In the genomic region with DNA sequence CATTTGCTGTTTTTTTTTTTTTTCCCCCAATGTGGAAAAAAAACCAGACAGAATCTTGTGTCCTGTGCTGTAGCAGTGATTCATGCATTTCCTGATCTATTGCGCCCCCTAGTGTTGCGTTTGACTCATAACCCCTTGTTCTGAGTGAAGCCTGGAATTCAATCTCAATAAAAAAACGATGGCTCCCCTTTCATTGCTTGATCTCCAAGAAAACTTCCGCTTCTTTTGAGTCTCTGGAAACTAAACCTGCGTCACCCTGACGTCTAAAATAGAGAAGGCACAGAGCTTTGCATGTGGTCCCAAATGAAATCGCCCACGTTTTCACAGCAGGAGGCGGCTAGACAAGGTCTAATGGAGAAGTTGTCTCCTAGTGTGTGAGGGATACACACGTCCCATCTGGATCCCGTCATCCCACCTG, we compare ENCODE assay signal across 9 mouse cellular contexts. TPM values are rescaled to one million over a fixed set of nuclear protein-coding genes. Genes with fewer than 3 reads are reported as not detected.
DNase-seq lines count a peak whose midpoint lies in the region; ATAC-seq and TF ChIP-seq lines count a peak whose summit lies in the region.
"Had no signal": no experiment of that assay in that cellular context is flagged by ENCODE, and none has a peak within 500 bp of the region (broad histone marks: within the 10 kb centered on the region; RNA-seq: fewer than 3 reads in every experiment).

No protein-coding gene starts in this region.

- H3K9ac ChIP-seq in heart, adult 2 months (ENCODE audit: low read depth, low read length), result no peak overlapping the region
- no peak overlapping the region for H3K9ac ChIP-seq in embryonic facial prominence, embryonic 14.5 days (ENCODE audit: low read depth, low read length)
- no peak overlapping the region for H3K9ac ChIP-seq in stomach, embryonic 14.5 days (replicated peaks; ENCODE audit: low read depth, low read length)

- no peaks in the 10 kb centered on the region for H3K9me3 ChIP-seq in embryonic facial prominence, embryonic 14.5 days (ENCODE audit: control insufficient read depth, low read length)
- H3K9me3 ChIP-seq in stomach, embryonic 14.5 days (ENCODE audit: control insufficient read depth, low read depth, low read length), result no peaks in the 10 kb centered on the region

- no peaks in the 10 kb centered on the region for H3K36me3 ChIP-seq in heart, adult 2 months (ENCODE audit: control insufficient read depth, insufficient read depth, low read length)
- H3K36me3 ChIP-seq in embryonic facial prominence, embryonic 14.5 days (ENCODE audit: control insufficient read depth, insufficient read depth, low read length), result no peaks in the 10 kb centered on the region
- H3K36me3 ChIP-seq in stomach, embryonic 14.5 days (ENCODE audit: control insufficient read depth, insufficient read depth, low read length), result no peaks in the 10 kb centered on the region

- H3K4me3 ChIP-seq in heart, adult 2 months, result no peak overlapping the region
- no peak overlapping the region for H3K4me3 ChIP-seq in embryonic facial prominence, embryonic 14.5 days (ENCODE audit: low read depth, low read length)
- H3K4me3 ChIP-seq in stomach, embryonic 14.5 days (ENCODE audit: low read depth, low read length), result no peak overlapping the region
- H3K4me3 ChIP-seq: megakaryocyte, embryonic 14.5 days had no signal

- peak overlapping the region; percentile 37 for H3K4me2 ChIP-seq in embryonic facial prominence, embryonic 14.5 days (ENCODE audit: low read depth, low read length)
- H3K4me2 ChIP-seq in stomach, embryonic 14.5 days (replicated peaks; ENCODE audit: low read depth, low read length), result peak overlapping the region; percentile 38

- TF ChIP-seq CTCF in heart, adult 2 months (IDR thresholded peaks at IDR 0.05), result peak; percentile 79

- TF ChIP-seq EP300 in heart, adult 2 months (IDR thresholded peaks at IDR 0.05; ENCODE audit: insufficient read depth, low read depth, low read length), result no peak

- no peak overlapping the region for H3K27ac ChIP-seq in heart, adult 2 months
- no peak overlapping the region for H3K27ac ChIP-seq in embryonic facial prominence, embryonic 14.5 days (replicated peaks; ENCODE audit: low read depth, low read length)
- no peak overlapping the region for H3K27ac ChIP-seq in stomach, embryonic 14.5 days (ENCODE audit: low read length)

- intact Hi-C loops in heart, adult 2 months (cut with DNase I), result no loop called here
- intact Hi-C loops in heart, postnatal 25 days (cut with DNase I), result no loop called here
- intact Hi-C loops in left cerebral cortex, postnatal 10 days (cut with DNase I), result loop anchor here (5.0 kb wide), 2 partner anchors 105 to 795 kb away; no protein-coding TSS in a partner anchor

- no peaks in the 10 kb centered on the region for H3K79me2 ChIP-seq in heart, adult 2 months (replicated peaks; ENCODE audit: control insufficient read depth, insufficient read depth, low read length)

- peak; percentile 74 for ATAC-seq in embryonic facial prominence, embryonic 14.5 days (ENCODE audit: low read depth)
- ATAC-seq in megakaryocyte, adult 5-6 weeks (ENCODE audit: poor library complexity, severe bottlenecking), result peak; percentile 84
- ATAC-seq in stomach, embryonic 14.5 days (ENCODE audit: insufficient number of reproducible peaks, insufficient read depth, low FRiP score, low read depth), result no peak

- 15% methylated on average over 11 of the region's 11 CpGs for WGBS in heart, adult 2 months
- 14% methylated on average over 11 of the region's 11 CpGs for WGBS in embryonic facial prominence, embryonic 14.5 days
- WGBS in stomach, embryonic 14.5 days, result 16% methylated on average over 11 of the region's 11 CpGs

- no peaks in the 10 kb centered on the region; the same call in 1 of the 2 replicates for H3K4me1 ChIP-seq in heart, adult 2 months (ENCODE audit: control insufficient read depth, insufficient read depth, low read length)
- H3K4me1 ChIP-seq in embryonic facial prominence, embryonic 14.5 days (ENCODE audit: control insufficient read depth, insufficient read depth, low read length), result 0 out of 2 replicates have a peak, but pooled peaks cover 5% of the 10 kb centered on the region
- peaks cover 4% of the 10 kb centered on the region; the same call in 1 of the 2 replicates for H3K4me1 ChIP-seq in stomach, embryonic 14.5 days (ENCODE audit: control insufficient read depth, insufficient read depth, low read length)

- TF ChIP-seq POLR2A in heart, adult 2 months (IDR thresholded peaks at IDR 0.05; ENCODE audit: insufficient read depth, low read depth, low read length), result no peak

- peak in 1 of 2 experiments; percentile 27 for DNase-seq in heart, adult 2 months
- DNase-seq in heart, postnatal 25 days (ENCODE audit: low spot score), result no peak
- peak; percentile 49 for DNase-seq in adrenal gland, adult 2 months
- DNase-seq in embryonic facial prominence, embryonic 14.5 days (ENCODE audit: low spot score), result peak; percentile 81
- peak; percentile 63 for DNase-seq in heart, postnatal 4 days
- DNase-seq in left cerebral cortex, postnatal 10 days (ENCODE audit: extremely low spot score in 1 of 2, low spot score in 2 of 2), result peak; percentile 50 to 72

- no peaks in the 10 kb centered on the region for H3K27me3 ChIP-seq in heart, adult 2 months (ENCODE audit: control insufficient read depth, insufficient read depth, low read length)
- H3K27me3 ChIP-seq in embryonic facial prominence, embryonic 14.5 days (replicated peaks; ENCODE audit: control insufficient read depth, insufficient read depth, low read length), result no peaks in the 10 kb centered on the region
- H3K27me3 ChIP-seq in stomach, embryonic 14.5 days (ENCODE audit: control insufficient read depth, insufficient read depth, low read length), result no peaks in the 10 kb centered on the region

RNA-seq across cellular contexts. Expression of gene 1600014C10Rik, which starts 15.3 kb away (rescaled TPM):
- 10 to 100 TPM; 31.6 to 32.0 TPM for total RNA-seq in heart, adult 2 months (2021)
- polyA plus RNA-seq in heart, adult 2 months (2012; rRNA removed), result 29.3 and 50.6 TPM in 2 replicates
- total RNA-seq in heart, postnatal 25 days (2021), result 10 to 100 TPM; 30.7 to 34.4 TPM
- 10 to 100 TPM; 37.8 to 40.5 TPM for total RNA-seq in adrenal gland, adult 2 months (2021)
- polyA plus RNA-seq in adrenal gland, adult 2 months (2012; rRNA removed), result 18.5 and 18.7 TPM in 2 replicates
- 15.6 and 17.5 TPM in 2 replicates for polyA plus RNA-seq in embryonic facial prominence, embryonic 14.5 days (2014; fragmentation: Nextera tagmentation; extraction: Ambion mirVana)
- total RNA-seq in heart, postnatal 4 days (2021), result 10 to 100 TPM; 14.2 to 15.7 TPM
- 10 to 100 TPM; 18.6 to 19.2 TPM for total RNA-seq in left cerebral cortex, postnatal 10 days (2021)
- total RNA-seq in megakaryocyte, adult 5-6 weeks (2015), result 25.9 and 34.5 TPM in 2 replicates
- 39.5 and 40.5 TPM in 2 replicates for total RNA-seq in megakaryocyte, adult 5-6 weeks (2017)
- 14.7 and 14.9 TPM in 2 replicates for polyA plus RNA-seq in stomach, embryonic 14.5 days (2014; fragmentation: Nextera tagmentation; extraction: Ambion mirVana)
